Mouse (Mus musculus): ENCODE data around the gene Kcnk4.

Gene Kcnk4

GRCm38 (mm10) chr19:6893731-6894451, 40.4 kb downstream of the Kcnk4 start:
- DNase-seq (ENCODE audit: extremely low spot score, low read depth, low spot score): no peak

GRCm38 (mm10) chr19:6892512-6892911, 41.8 kb downstream of the Kcnk4 start:
- DNase-seq (ENCODE audit: extremely low spot score, low read depth, low spot score): no peak

- DNase-seq (ENCODE audit: extremely low spot score, low read depth, low spot score): no peak
Observed at GRCm38 (mm10) chr19:6877965-6878364, 56.4 kb downstream of the Kcnk4 start.

GRCm38 (mm10) chr19:6876799-6877198, 57.5 kb downstream of the Kcnk4 start:
- DNase-seq (ENCODE audit: extremely low spot score, low read depth, low spot score): no peak

GRCm38 (mm10) chr19:6875834-6876233, 58.5 kb downstream of the Kcnk4 start:
- no peak for DNase-seq (ENCODE audit: extremely low spot score, low read depth, low spot score)

GRCm38 (mm10) chr19:6874257-6874656, 60.1 kb downstream of the Kcnk4 start:
- DNase-seq (ENCODE audit: extremely low spot score, low read depth, low spot score): no peak

All from hindlimb bud, embryonic 11.5 days (tissue).